Mouse (Mus musculus): Measurements from ENCODE around the gene Bbs7. TPM values are rescaled to one million over a fixed set of nuclear protein-coding genes. Genes with fewer than 3 reads are reported as not detected.

Gene Bbs7
- polyA plus RNA-seq, 1 experiment from 2014 or later, result 20.2 TPM

- H3K36me3 ChIP-seq, result peaks cover 22% of the 10 kb centered on the region
- 36% methylated on average over 9 of the region's 9 CpGs for WGBS
- H3K27ac ChIP-seq, result no peak overlapping the region
- peak overlapping the region; percentile 72; the same call in 1 of the 2 replicates for H3K9ac ChIP-seq
- no peaks in the 10 kb centered on the region for H3K9me3 ChIP-seq
- no peak overlapping the region for H3K4me3 ChIP-seq
- H3K27me3 ChIP-seq, result no peaks in the 10 kb centered on the region
- ATAC-seq (ENCODE audit: insufficient number of reproducible peaks, insufficient read depth, low FRiP score, low TSS enrichment), result peak; percentile 23; the same call in 1 of the 2 replicates
- peak overlapping the region; percentile 82 for H3K4me2 ChIP-seq (replicated peaks)
- peaks cover 11% of the 10 kb centered on the region; the same call in 1 of the 2 replicates for H3K4me1 ChIP-seq
Measured at GRCm38 (mm10) chr3:36551343-36551742, 61.9 kb downstream of the Bbs7 start.

- no peaks in the 10 kb centered on the region for H3K9me3 ChIP-seq
- no peaks in the 10 kb centered on the region for H3K27me3 ChIP-seq
- 79% methylated on average over 3 of the region's 3 CpGs for WGBS
- no peak overlapping the region for H3K4me3 ChIP-seq
- no peaks in the 10 kb centered on the region for H3K36me3 ChIP-seq
- no peak overlapping the region for H3K27ac ChIP-seq
- H3K9ac ChIP-seq, result no peak overlapping the region
- no peaks in the 10 kb centered on the region for H3K4me1 ChIP-seq
- no peak for ATAC-seq (ENCODE audit: insufficient number of reproducible peaks, insufficient read depth, low FRiP score, low TSS enrichment)
- H3K4me2 ChIP-seq (replicated peaks), result no peak overlapping the region
Measured at GRCm38 (mm10) chr3:36544961-36545360, 68.3 kb downstream of the Bbs7 start.

GRCm38 (mm10) chr3:36541399-36541798 is 71.9 kb downstream of the Bbs7 start:
- Histone ChIP-seq H3K27ac (no peak overlapping the region), H3K4me1 (no peaks in the 10 kb centered on the region), H3K4me3 (no peak overlapping the region), H3K36me3 (no peaks in the 10 kb centered on the region), H3K4me2 (replicated peaks) (no peak overlapping the region), H3K9ac (no peak overlapping the region), H3K27me3 (no peaks in the 10 kb centered on the region), H3K9me3 (no peaks in the 10 kb centered on the region)
- no peak for ATAC-seq (ENCODE audit: insufficient number of reproducible peaks, insufficient read depth, low FRiP score, low TSS enrichment)
- WGBS, result 78% methylated on average over 2 of the region's 2 CpGs

GRCm38 (mm10) chr3:36540756-36541155 is 72.5 kb downstream of the Bbs7 start:
- H3K27me3 ChIP-seq, result no peaks in the 10 kb centered on the region
- no peaks in the 10 kb centered on the region for H3K9me3 ChIP-seq
- H3K4me2 ChIP-seq (replicated peaks), result no peak overlapping the region
- no peaks in the 10 kb centered on the region for H3K4me1 ChIP-seq
- H3K4me3 ChIP-seq, result no peak overlapping the region
- 63% methylated on average over 2 of the region's 2 CpGs for WGBS
- no peak overlapping the region for H3K27ac ChIP-seq
- H3K36me3 ChIP-seq, result no peaks in the 10 kb centered on the region
- no peak overlapping the region for H3K9ac ChIP-seq
- no peak for ATAC-seq (ENCODE audit: insufficient number of reproducible peaks, insufficient read depth, low FRiP score, low TSS enrichment)

- Histone ChIP-seq H3K27ac (no peak overlapping the region), H3K36me3 (no peaks in the 10 kb centered on the region), H3K4me1 (peaks cover 4% of the 10 kb centered on the region; the same call in 1 of the 2 replicates), H3K9me3 (no peaks in the 10 kb centered on the region), H3K9ac (no peak overlapping the region), H3K4me3 (no peak overlapping the region), H3K27me3 (0 out of 2 replicates have a peak, but pooled peaks cover 1% of the 10 kb centered on the region), H3K4me2 (replicated peaks) (no peak overlapping the region)
- WGBS, result 82% methylated on average over 4 of the region's 4 CpGs
- ATAC-seq (ENCODE audit: insufficient number of reproducible peaks, insufficient read depth, low FRiP score, low TSS enrichment), result no peak
Measured at GRCm38 (mm10) chr3:36537701-36538470, 75.4 kb downstream of the Bbs7 start.

GRCm38 (mm10) chr3:36536041-36536440 is 77.2 kb downstream of the Bbs7 start:
- Histone ChIP-seq H3K4me3 (no peak overlapping the region), H3K27me3 (peaks cover 13% of the 10 kb centered on the region), H3K9ac (no peak overlapping the region), H3K36me3 (no peaks in the 10 kb centered on the region), H3K4me2 (replicated peaks) (no peak overlapping the region), H3K9me3 (no peaks in the 10 kb centered on the region), H3K27ac (no peak overlapping the region), H3K4me1 (peaks cover 4% of the 10 kb centered on the region; the same call in 1 of the 2 replicates)
- WGBS, result 88% methylated on average over 12 of the region's 12 CpGs
- ATAC-seq (ENCODE audit: insufficient number of reproducible peaks, insufficient read depth, low FRiP score, low TSS enrichment), result no peak

- no peak overlapping the region for H3K4me2 ChIP-seq (replicated peaks)
- no peaks in the 10 kb centered on the region for H3K36me3 ChIP-seq
- peaks cover 21% of the 10 kb centered on the region for H3K27me3 ChIP-seq
- WGBS, result 0% methylated on average over 1 of the region's 1 CpGs
- H3K9me3 ChIP-seq, result no peaks in the 10 kb centered on the region
- H3K9ac ChIP-seq, result no peak overlapping the region
- no peak overlapping the region for H3K4me3 ChIP-seq
- H3K27ac ChIP-seq, result no peak overlapping the region
- H3K4me1 ChIP-seq, result peaks cover 4% of the 10 kb centered on the region; the same call in 1 of the 2 replicates
- ATAC-seq (ENCODE audit: insufficient number of reproducible peaks, insufficient read depth, low FRiP score, low TSS enrichment), result no peak
Measured at GRCm38 (mm10) chr3:36533201-36533672, 80.0 kb downstream of the Bbs7 start.

- H3K27ac ChIP-seq, result no peak overlapping the region
- no peak overlapping the region for H3K4me2 ChIP-seq (replicated peaks)
- H3K4me3 ChIP-seq, result no peak overlapping the region
- ATAC-seq (ENCODE audit: insufficient number of reproducible peaks, insufficient read depth, low FRiP score, low TSS enrichment), result no peak
- peaks cover 4% of the 10 kb centered on the region; the same call in 1 of the 2 replicates for H3K4me1 ChIP-seq
- H3K9me3 ChIP-seq, result no peaks in the 10 kb centered on the region
- peaks cover 21% of the 10 kb centered on the region for H3K27me3 ChIP-seq
- no peaks in the 10 kb centered on the region for H3K36me3 ChIP-seq
- 32% methylated on average over 7 of the region's 7 CpGs for WGBS
- no peak overlapping the region for H3K9ac ChIP-seq
Measured at GRCm38 (mm10) chr3:36532738-36533137, 80.5 kb downstream of the Bbs7 start.

GRCm38 (mm10) chr3:36531979-36532542 is 81.2 kb downstream of the Bbs7 start:
- ATAC-seq (ENCODE audit: insufficient number of reproducible peaks, insufficient read depth, low FRiP score, low TSS enrichment), result no peak
- H3K9ac ChIP-seq, result no peak overlapping the region
- peaks cover 4% of the 10 kb centered on the region; the same call in 1 of the 2 replicates for H3K4me1 ChIP-seq
- H3K9me3 ChIP-seq, result no peaks in the 10 kb centered on the region
- peak overlapping the region; percentile 37 for H3K4me2 ChIP-seq (replicated peaks)
- peak overlapping the region; percentile 22; the same call in 1 of the 2 replicates for H3K4me3 ChIP-seq
- WGBS, result 16% methylated on average over 18 of the region's 18 CpGs
- no peak overlapping the region for H3K27ac ChIP-seq
- no peaks in the 10 kb centered on the region for H3K36me3 ChIP-seq
- peaks cover 21% of the 10 kb centered on the region for H3K27me3 ChIP-seq

- Histone ChIP-seq H3K9ac (no peak overlapping the region), H3K9me3 (no peaks in the 10 kb centered on the region), H3K27ac (no peak overlapping the region), H3K4me2 (replicated peaks) (no peak overlapping the region), H3K36me3 (no peaks in the 10 kb centered on the region), H3K4me1 (peaks cover 4% of the 10 kb centered on the region; the same call in 1 of the 2 replicates), H3K27me3 (peaks cover 21% of the 10 kb centered on the region), H3K4me3 (no peak overlapping the region)
- no peak for ATAC-seq (ENCODE audit: insufficient number of reproducible peaks, insufficient read depth, low FRiP score, low TSS enrichment)
- WGBS, result 25% methylated on average over 2 of the region's 2 CpGs
Measured at GRCm38 (mm10) chr3:36531242-36531641, 82.0 kb downstream of the Bbs7 start.

GRCm38 (mm10) chr3:36530781-36531180 is 82.5 kb downstream of the Bbs7 start:
- Histone ChIP-seq H3K36me3 (no peaks in the 10 kb centered on the region), H3K27me3 (peaks cover 21% of the 10 kb centered on the region), H3K4me1 (peaks cover 4% of the 10 kb centered on the region; the same call in 1 of the 2 replicates), H3K4me2 (replicated peaks) (no peak overlapping the region), H3K4me3 (no peak overlapping the region), H3K9me3 (no peaks in the 10 kb centered on the region), H3K27ac (no peak overlapping the region), H3K9ac (no peak overlapping the region)
- ATAC-seq (ENCODE audit: insufficient number of reproducible peaks, insufficient read depth, low FRiP score, low TSS enrichment), result no peak
- WGBS, result 70% methylated on average over 5 of the region's 5 CpGs

GRCm38 (mm10) chr3:36530345-36530744 is 82.9 kb downstream of the Bbs7 start:
- Histone ChIP-seq H3K9me3 (no peaks in the 10 kb centered on the region), H3K4me3 (no peak overlapping the region), H3K4me1 (peaks cover 4% of the 10 kb centered on the region; the same call in 1 of the 2 replicates), H3K27me3 (peaks cover 21% of the 10 kb centered on the region), H3K4me2 (replicated peaks) (no peak overlapping the region), H3K36me3 (no peaks in the 10 kb centered on the region), H3K9ac (no peak overlapping the region), H3K27ac (no peak overlapping the region)
- no peak for ATAC-seq (ENCODE audit: insufficient number of reproducible peaks, insufficient read depth, low FRiP score, low TSS enrichment)
- WGBS, result 84% methylated on average over 6 of the region's 6 CpGs
